Mouse (Mus musculus) erythroid progenitor cell, adult 5-6 weeks (primary cell): ENCODE data around the gene Mospd3. TPM values are rescaled to one million over a fixed set of nuclear protein-coding genes. Genes with fewer than 3 reads are reported as not detected.

Experiments
- ATAC-seq: replicated peaks from 2 replicates; pipeline ENCODE4 v1.8.0; 2016; ENCODE audit warnings: moderate number of reproducible peaks, mild to moderate bottlenecking, moderate TSS enrichment, inconsistent platforms; ENCODE audit not compliant: poor library complexity, low FRiP score, severe bottlenecking
- total RNA-seq, 2 experiments: library from RNA; stranded (forward) in 1 of 2; stranded (reverse) in 1 of 2; fragments of 150-400 nt in 1 of 2; fragments of 186-747, 209-891 nt in 1 of 2; gene quantifications; 2 replicates each; pipeline versions ENCODE4 v1.2.3 to v1.2.4; 2015 to 2017; ENCODE audit warnings: low replicate concordance in 2 of 2

Mospd3 gene
- total RNA-seq, 2 experiments from 2014 or later: 36.9 TPM; not detected in 1

- ATAC-seq: no peak
Observed at GRCm38 (mm10) chr5:137590507-137590906, 10.4 kb downstream of the Mospd3 start.

GRCm38 (mm10) chr5:137584976-137585375 lies 15.9 kb downstream of the Mospd3 start:
- ATAC-seq: peak; percentile 64; the same call in 1 of the 2 replicates

- ATAC-seq: no peak
Observed at GRCm38 (mm10) chr5:137583670-137584169, 17.1 kb downstream of the Mospd3 start.

GRCm38 (mm10) chr5:137582702-137583101 lies 18.2 kb downstream of the Mospd3 start:
- no peak for ATAC-seq

- no peak for ATAC-seq
Observed at GRCm38 (mm10) chr5:137580246-137580645, 20.6 kb downstream of the Mospd3 start.

- no peak for ATAC-seq
Observed at GRCm38 (mm10) chr5:137574470-137574901, 26.4 kb downstream of the Mospd3 start.

- ATAC-seq: peak; percentile 78
Observed at GRCm38 (mm10) chr5:137570691-137571586, 29.9 kb downstream of the Mospd3 start.

GRCm38 (mm10) chr5:137570181-137570580 lies 30.7 kb downstream of the Mospd3 start:
- ATAC-seq: peak; percentile 1; the same call in 1 of the 2 replicates

GRCm38 (mm10) chr5:137569665-137570064 lies 31.2 kb downstream of the Mospd3 start, which contains the start of gene Tfr2:
Gene Tfr2 (plus strand): TSS chr5:137569840.
- ATAC-seq: peak; percentile 85

GRCm38 (mm10) chr5:137569031-137569430 lies 31.8 kb downstream of the Mospd3 start:
- ATAC-seq: no peak

GRCm38 (mm10) chr5:137568223-137568798 lies 32.5 kb downstream of the Mospd3 start:
- no peak for ATAC-seq

GRCm38 (mm10) chr5:137566416-137566815 lies 34.4 kb downstream of the Mospd3 start:
- no peak for ATAC-seq

GRCm38 (mm10) chr5:137565744-137566143 lies 35.1 kb downstream of the Mospd3 start:
- no peak for ATAC-seq

- no peak for ATAC-seq
Observed at GRCm38 (mm10) chr5:137562965-137563364, 37.9 kb downstream of the Mospd3 start.

- ATAC-seq: no peak
Observed at GRCm38 (mm10) chr5:137561556-137561955, 39.3 kb downstream of the Mospd3 start.

GRCm38 (mm10) chr5:137553898-137554297 lies 47.0 kb downstream of the Mospd3 start:
- ATAC-seq: no peak

- ATAC-seq: peak; percentile 58; the same call in 1 of the 2 replicates
Observed at GRCm38 (mm10) chr5:137553411-137553837, 47.4 kb downstream of the Mospd3 start, which contains the start of gene Actl6b. Gene Actl6b (plus strand): TSS chr5:137553517.

- no peak for ATAC-seq
Observed at GRCm38 (mm10) chr5:137553000-137553399, 47.9 kb downstream of the Mospd3 start.

- ATAC-seq: 0 out of 2 replicates have a peak, but pooled peaks have one; percentile 44
Observed at GRCm38 (mm10) chr5:137551119-137551518, 49.7 kb downstream of the Mospd3 start.

GRCm38 (mm10) chr5:137549840-137550239 lies 51.0 kb downstream of the Mospd3 start:
- ATAC-seq: no peak
